Mouse (Mus musculus): ENCODE data around the gene Ppp4c.

DNA sequence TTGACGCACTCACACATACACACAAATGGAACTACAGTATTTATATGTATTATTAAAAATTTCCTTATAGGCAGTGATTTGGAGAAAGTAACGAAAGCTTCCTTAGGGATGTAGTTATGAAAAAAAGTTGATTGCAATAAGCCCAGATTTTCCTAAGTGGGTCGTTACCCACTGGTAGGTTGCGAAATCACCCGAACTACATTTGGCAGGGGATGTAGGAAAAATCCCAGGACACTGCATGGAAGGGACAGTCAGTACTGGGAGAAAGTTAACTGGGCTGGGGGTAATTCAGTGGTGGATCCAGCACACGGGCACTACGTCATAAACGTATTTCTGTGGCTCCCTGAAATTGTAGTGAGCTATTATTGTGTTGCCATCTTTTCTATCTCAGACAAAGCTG is 24.2 kb upstream of the Ppp4c start:
- TF ChIP-seq USF1 (IDR thresholded peaks at IDR 0.05; ENCODE audit: low read depth) (no peak), POLR2A (IDR thresholded peaks at IDR 0.05; ENCODE audit: insufficient read length, low read depth) (no peak), MAX (IDR thresholded peaks at IDR 0.05; ENCODE audit: low read depth) (no peak), MYOD1 (IDR thresholded peaks at IDR 0.05; ENCODE audit: control insufficient read depth in 1 of 3, insufficient read length in 2 of 3, low read depth in 2 of 3) (no peak)
